Mouse (Mus musculus) MEL-GATA-1-ER (cell line): ENCODE data around the gene Ywhaq.
"Not testable (repeated sequence)": the region's sequence is repeated elsewhere in the genome, so short reads cannot be mapped to it uniquely, and the experiment has no call there.

Source experiments
- DNase-seq: peaks from one replicate; pipeline ENCODE4 v3.0.0-alpha.2; 2012; ENCODE audit warnings: low read depth; ENCODE audit errors: extremely low read depth

Ywhaq gene

GRCm38 (mm10) chr12:21410620-21411019 lies 6.8 kb downstream of the Ywhaq start:
- no peak for DNase-seq

GRCm38 (mm10) chr12:21409651-21410050 lies 7.8 kb downstream of the Ywhaq start:
- DNase-seq: no peak

DNA sequence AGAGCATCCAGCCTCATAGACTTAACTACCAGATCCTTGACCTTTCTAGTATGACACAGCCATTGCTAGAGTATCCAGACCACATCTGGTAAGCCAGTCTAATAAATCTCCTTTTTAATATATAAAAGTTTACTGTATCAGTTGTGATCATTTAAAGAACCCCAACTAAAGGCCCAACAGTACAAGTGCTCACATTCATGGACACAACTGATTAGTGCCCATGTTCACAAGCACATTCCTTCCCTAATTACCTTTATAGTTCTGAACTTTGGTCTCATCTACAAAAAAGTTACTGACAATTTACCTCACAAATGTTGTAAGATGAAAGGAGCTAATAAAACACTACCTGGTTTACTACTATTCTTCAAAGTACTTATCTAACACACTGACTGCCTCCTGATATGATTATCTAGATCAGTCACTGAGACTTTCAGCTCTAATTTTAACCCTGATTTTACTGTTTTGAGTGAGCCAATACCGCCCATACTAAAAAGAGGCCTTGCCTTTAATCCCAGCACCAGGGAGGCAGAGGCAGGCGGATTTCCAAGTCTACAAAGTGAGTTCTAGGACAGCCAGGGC lies 8.6 kb downstream of the Ywhaq start:
- no peak for DNase-seq

DNA sequence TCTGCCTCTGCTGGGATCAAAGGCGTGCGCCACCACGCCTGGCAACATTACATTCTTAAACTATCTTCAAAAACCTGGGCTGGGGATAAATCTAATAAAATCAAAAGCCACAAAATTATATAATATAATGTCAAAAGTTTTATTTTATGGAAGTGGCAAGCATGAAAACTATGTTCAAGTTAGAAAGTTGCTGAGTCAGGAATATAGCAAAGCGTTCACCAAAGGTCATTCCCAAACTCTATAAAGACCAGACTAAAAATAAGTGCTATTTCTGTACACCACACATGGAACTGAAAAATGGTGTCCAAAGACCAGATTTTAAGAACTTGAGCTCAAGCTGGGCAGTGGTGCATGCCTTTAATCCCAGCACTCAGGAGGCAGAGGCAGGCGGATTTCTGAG lies 14.7 kb downstream of the Ywhaq start:
- no peak for DNase-seq

- no peak for DNase-seq
Observed at GRCm38 (mm10) chr12:21386201-21386600, 31.2 kb downstream of the Ywhaq start.

GRCm38 (mm10) chr12:21378765-21379346 lies 38.6 kb downstream of the Ywhaq start:
- not testable (repeated sequence) for DNase-seq

GRCm38 (mm10) chr12:21375376-21376157 lies 41.9 kb downstream of the Ywhaq start:
- DNase-seq: no peak

DNA sequence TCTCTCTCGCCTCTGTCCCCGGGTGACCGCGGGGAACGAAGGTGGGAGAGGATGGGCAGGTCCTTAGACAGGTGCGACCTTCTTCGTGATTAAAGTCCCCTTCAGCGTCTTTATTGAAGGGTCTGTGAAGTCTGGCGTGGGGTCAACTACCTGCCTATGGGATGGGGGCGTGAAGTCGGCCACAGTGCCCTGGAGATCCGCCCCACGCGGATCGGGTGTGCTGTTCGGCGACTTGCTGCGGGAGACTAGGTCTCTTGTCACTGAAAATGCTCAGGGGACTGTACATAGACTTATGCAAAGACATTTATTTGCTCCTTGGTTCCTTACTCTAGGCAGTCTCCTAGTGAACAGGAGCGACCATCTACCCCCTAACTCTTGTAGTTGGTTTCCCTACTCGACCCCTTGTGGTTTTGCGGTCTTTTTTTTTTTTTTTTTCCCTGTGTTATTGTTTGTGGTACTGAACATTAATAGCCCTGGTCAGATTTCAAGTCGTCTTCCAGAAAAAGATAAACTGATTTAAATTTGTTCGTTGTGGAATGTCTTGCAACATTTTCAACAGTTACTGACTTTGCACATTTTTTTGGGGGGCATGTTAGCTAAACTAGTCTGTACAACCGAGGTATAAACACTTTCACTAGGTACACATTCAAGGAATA lies 43.5 kb downstream of the Ywhaq start:
- DNase-seq: peak; percentile 17

GRCm38 (mm10) chr12:21373100-21373819 lies 44.2 kb downstream of the Ywhaq start, which contains the start of gene Adam17:
Gene Adam17 (minus strand): TSS chr12:21373632.
- peak; percentile 71 for DNase-seq

DNA sequence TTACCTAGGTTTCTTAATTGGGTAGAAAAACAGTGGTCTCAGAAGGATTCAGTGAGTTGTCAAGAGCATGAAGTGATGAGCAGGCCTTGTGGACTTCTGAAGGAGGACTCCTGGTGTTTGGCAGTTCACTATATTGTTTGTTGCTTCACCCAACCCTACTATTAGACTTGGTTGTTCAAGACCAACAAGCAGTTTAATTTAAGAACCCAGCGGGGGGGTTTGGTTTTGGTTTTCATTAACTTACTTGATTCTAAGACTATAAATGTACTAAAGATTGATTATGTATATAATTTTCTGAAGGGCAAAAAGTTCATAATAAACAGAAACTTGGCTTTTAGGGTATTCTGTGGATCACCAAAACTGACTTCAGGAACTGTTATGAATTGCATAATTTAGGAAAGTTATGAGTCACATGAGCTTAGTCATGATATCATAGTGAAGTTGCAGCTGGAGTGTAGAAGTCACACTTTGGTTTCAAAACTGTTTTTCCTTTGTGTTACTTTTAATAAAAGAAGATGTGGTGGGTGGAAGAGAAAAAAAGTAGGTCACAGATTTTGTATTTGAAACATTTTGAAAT lies 47.3 kb downstream of the Ywhaq start:
- DNase-seq: no peak

DNA sequence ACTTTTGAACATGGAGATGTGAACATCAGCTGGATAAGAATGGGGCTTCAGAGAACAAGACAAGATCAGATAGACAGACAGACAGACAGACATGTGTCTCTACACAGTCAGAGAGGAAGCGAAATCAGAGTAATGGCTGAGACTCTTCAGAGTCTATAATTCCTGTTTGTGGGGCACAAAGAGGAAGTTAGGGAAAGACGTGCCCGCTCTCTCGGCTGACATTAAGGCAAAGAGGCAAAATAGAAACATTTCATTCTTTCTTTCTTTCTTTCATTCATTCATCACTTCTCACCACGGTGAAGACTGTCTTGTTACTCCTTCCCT lies 48.4 kb downstream of the Ywhaq start:
- DNase-seq: no peak

- no peak for DNase-seq
Observed at GRCm38 (mm10) chr12:21368376-21369086, 48.9 kb downstream of the Ywhaq start.

DNA sequence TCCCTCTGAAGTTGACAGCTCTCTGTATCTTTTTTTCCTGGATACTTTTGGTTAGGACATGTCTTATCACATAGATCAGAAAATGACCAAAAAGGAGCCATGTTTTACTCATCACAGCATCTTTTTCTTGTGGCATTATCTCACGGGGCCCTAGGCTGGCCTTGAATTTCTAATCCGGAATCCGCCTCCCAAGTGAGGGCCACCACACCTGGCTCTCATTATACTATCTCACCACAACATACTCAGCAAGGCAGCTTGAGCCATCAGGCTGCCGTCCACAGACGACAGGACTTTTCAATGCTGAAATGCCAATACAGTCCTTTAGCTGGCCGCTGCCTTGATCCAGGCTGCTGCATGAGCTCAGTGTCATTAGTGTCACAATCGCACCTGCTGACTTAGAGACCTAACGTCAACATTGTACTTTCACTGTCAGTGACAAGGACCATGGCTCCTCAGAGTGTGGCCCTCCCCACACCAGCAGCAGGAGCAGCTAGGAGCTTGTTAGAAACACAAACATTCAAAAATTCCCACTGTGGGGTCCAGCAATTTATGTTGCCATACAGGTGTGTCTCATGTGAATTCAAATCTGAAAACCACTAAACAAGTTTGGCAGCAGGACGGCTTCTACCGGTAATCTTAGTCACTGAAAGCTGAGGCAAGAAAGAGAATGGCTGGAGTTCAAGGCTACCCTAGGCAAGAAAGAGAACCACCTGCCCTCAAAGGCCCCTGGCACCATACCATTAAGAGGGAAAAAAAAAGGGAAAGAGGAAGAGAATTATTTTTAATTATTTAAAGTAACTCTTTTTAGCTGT lies 52.6 kb downstream of the Ywhaq start:
- DNase-seq: no peak

GRCm38 (mm10) chr12:21363195-21363594 lies 54.2 kb downstream of the Ywhaq start:
- DNase-seq: no peak

DNA sequence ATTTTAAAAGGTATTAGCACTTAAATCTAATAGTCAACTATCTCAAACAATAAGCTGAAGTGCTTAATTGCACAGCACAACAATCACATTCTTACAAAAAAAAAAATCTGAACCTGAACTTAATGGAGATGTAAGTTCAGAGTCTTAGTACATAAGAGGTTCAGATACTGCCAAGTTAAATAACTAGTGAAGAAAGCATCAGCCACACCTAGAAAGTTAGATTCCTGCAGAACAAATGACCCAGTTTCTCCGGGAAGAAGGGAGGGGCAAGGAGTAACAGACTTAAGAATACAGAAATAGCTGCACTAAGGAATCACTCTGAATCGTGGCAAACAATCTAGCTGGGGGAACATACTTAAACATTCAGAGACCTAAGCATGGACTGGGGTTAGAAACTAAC lies 54.8 kb downstream of the Ywhaq start:
- no peak for DNase-seq

GRCm38 (mm10) chr12:21353681-21354080 lies 63.8 kb downstream of the Ywhaq start:
- DNase-seq: no peak

GRCm38 (mm10) chr12:21350113-21350876 lies 67.1 kb downstream of the Ywhaq start:
- DNase-seq: no peak

DNA sequence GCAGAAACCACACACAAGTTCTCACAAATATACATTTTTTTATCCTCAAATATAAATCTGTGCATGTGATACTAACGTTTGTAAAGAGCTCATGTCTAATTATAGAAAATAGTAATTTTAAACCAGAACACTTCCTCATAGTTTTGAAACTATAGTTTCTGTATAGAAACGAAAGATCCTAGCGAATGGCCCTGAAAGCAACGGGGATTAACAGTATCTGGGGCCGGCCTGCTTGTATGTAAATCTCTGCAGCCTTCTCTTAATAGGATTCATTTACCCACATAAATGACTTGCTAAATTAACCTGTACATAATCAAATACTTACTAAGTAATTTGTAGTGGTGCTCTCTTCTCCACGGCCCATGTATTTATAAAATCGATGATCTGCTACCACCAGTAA lies 70.5 kb downstream of the Ywhaq start:
- no peak for DNase-seq

DNA sequence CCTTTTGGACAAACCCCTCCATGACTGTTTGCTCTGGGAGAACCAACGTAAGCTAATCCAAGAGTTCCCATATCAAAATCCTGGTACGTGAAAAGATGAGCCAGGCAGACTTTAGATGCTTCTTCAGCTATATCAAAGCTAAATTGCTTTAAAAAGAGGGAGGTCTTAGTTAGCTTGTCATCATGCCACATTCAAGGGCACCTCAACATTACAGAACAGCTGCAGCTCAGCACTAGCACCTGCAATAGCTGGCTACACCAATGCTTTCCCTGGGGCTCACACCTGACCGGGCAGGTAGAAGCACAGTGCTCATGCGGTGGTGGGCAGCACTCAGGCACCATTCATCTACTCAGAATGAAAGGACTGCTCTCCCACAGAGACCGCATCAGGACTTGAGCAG lies 76.8 kb downstream of the Ywhaq start:
- no peak for DNase-seq
